Mouse (Mus musculus) inflammation-experienced regulatory T-cells, adult 6 months (primary cell): Measurements from ENCODE around the gene Gm20532. TPM values are rescaled to one million over a fixed set of nuclear protein-coding genes. Genes with fewer than 3 reads are reported as not detected.

Source experiments
- ATAC-seq: one replicate; pipeline ENCODE4 v1.8.0; 2017
- polyA plus RNA-seq, 3 experiments: library from polyadenylated mRNA; unstranded; fragments of 100-300 nt; shearing (Covaris generic); gene quantifications; one replicate each; pipeline ENCODE4 v1.2.1; 2017

The Gm20532 gene
- polyA plus RNA-seq, 3 experiments from 2014 or later, result not detected

- ATAC-seq, result peak; percentile 66
These were observed 41.7 kb downstream of the Gm20532 start, which contains the start of gene Fam69b for GRCm38 (mm10) chr2:26627921-26628739. Fam69b (plus strand) TSS chr2:26628457.

DNA sequence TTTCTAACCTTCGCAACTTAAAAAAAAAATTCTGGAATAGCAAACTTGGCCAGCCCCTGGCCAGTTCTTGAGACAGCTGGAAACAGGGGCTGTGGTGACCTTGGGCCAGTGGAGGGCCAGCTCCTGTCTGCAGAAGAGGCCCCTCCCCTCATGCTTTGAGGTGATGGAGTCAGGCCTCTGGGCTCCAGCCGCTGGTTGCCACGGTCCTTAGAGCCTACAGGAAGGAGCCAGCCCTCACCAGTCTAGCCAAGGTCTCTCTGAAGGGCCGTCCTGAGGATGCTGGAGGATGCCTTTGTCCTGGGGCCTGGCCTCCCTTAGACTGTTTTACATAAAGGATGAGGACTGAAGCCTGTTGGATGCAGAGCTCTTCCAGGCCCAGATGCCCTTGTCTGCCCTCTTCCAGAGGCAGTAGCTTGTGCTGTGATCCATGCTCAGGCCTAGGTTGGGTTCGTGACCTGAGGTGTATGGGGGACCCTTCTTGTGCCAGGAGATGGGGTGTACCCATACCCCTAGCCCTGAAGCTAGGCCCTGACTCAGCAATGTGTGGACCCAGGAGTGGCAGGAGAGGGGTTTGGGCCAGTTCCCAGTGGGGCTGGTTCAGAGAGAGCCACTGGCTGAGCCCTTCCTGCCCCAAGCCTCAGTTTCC is 42.5 kb downstream of the Gm20532 start:
- ATAC-seq, result no peak

DNA sequence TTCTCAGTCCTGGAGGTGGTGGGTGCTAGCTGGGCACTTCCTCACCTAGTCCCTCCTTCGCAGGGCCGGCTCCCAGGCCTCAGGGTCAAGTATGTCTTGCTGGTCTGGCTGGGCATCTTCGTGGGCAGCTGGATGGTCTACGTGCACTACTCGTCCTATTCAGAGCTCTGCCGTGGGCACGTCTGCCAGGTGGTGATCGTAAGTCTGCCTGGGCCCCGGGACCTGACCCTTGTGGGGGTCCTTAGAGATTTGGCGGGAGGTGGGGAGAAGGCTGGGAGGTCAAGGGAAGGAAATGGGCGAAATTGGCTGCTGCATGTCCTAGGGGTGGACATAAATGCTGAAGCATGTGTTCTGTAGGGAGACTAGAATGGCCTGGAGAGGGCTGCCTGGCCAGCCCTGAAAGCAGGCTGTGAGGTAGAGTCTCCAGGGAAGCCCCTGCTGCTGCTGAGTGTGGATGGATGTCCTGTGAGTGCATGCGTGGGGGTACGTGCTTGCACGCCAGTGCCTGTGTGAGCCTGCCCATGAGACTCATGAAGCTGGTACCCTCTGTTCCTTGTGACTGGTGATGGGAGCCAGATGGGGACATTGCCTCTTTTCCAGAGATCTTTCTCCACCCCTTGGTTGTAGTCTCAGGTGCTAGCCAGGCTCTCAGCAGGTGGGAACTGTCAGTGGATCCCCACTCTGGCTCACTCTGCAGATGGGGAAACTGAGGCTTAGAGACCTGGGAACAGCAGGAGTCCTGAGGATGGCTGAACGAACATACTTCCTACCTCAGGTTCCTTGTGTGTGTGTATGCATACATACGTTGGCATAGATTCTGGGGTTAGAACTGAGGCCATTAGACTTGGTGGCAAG is 46.3 kb downstream of the Gm20532 start:
- no peak for ATAC-seq

DNA sequence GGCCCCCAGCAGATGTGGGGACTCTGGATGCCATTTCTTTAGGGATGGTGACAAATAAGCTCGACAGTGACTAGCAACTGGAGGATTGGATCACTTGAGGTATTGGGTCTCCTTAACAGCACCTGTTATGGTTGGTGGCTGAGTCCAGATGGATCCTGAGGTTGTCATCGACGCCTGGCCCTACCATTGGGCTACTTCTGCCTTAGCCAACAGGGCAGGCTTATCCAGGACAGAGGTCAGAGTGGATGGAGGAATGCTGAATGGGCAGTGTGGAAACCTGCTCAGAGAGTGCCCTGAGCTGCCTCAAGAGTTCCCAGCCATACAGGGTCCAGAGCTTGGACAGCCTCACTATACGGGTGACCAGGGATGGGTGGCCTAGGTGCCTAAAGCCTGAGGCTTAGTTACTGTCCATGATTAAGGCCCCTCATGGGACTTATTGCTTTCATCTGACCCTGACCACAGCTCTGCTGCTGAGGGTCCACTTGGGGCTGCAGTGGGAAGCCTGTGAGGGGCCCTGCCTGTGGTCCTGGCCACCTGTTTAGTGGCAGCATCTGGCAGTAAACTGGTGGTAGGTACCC is 47.6 kb downstream of the Gm20532 start:
- ATAC-seq, result no peak

DNA sequence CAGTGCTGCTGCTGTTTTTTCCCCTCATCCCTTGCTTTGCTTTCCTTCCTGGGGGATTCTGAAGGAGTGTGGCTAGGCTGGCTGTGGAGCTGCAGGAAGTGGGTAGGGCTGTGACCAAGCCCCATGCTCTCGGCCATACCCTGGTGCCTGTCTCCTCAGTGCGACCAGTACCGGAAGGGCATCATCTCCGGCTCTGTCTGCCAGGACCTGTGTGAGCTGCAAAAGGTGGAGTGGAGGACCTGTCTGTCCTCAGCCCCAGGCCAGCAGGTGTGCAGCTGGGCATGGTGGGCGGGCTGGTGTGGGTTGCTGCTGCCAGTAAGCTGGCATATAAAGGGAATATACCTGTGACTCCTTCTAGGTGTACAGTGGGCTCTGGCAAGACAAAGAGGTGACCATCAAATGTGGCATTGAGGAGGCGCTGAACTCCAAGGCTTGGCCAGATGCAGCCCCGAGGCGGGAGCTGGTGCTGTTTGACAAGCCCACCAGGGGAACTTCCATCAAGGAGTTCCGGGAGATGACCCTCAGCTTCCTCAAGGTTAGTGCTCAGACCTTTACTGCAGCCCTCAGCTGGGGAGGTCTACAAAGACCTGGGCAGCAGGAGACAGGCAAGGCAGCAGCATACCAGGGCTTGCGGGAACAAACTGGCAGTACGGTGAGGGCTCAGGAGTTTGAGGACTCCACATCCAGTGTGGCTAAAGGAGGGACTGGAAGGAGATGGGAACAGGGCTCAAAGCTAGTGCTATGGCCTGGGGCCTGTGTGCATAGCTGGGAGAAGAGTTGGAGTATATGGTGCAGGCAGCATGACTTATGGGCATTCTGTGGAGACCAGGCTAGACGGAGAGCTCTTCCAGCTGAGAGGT is 48.4 kb downstream of the Gm20532 start:
- ATAC-seq, result no peak

DNA sequence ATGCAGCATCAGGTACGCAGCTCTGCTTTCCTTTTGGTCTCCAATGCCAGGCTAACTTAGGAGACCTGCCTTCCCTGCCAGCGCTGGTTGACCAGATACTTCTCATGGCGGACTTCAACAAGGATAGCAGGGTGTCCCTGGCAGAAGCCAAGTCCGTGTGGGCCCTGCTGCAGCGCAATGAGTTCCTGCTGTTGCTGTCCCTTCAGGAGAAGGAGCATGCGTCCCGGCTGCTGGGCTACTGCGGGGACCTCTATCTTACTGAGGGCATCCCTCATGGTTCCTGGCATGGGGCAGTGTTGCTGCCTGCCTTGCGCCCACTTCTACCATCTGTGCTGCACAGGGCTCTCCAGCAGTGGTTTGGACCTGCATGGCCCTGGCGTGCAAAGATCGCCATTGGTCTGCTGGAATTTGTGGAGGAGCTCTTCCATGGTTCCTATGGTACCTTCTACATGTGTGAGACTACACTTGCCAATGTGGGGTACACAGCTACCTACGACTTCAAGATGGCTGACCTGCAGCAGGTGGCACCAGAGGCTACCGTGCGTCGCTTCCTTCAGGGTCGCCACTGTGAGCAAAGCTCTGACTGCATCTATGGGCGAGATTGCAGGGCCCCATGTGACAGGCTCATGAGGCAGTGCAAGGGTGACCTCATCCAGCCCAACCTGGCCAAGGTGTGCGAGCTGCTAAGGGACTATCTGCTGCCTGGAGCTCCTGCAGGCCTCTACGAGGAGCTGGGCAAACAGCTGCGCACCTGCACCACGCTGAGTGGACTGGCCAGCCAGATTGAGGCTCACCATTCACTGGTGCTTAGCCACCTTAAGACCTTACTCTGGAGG is 49.3 kb downstream of the Gm20532 start:
- no peak for ATAC-seq

DNA sequence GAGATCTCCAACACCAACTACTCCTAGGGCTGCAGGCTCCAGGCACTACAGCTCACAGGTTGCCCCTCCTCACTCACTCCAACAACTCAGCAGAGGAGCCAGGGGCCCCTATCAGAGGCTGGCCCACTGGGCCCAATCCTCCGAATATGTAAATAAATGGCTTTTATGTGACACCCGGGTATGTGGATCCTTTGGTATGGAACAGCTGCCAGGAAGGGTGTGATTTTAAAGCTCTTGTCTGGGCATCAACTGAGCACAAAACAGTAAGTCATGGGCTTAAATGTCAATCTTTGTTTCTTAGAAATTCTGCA is 49.8 kb downstream of the Gm20532 start:
- ATAC-seq, result no peak

- no peak for ATAC-seq
These were observed 51.0 kb downstream of the Gm20532 start for GRCm38 (mm10) chr2:26637316-26637932.

- no peak for ATAC-seq
These were observed 51.6 kb downstream of the Gm20532 start for GRCm38 (mm10) chr2:26638039-26638438.

- no peak for ATAC-seq
These were observed 52.1 kb downstream of the Gm20532 start for GRCm38 (mm10) chr2:26638572-26638971.

DNA sequence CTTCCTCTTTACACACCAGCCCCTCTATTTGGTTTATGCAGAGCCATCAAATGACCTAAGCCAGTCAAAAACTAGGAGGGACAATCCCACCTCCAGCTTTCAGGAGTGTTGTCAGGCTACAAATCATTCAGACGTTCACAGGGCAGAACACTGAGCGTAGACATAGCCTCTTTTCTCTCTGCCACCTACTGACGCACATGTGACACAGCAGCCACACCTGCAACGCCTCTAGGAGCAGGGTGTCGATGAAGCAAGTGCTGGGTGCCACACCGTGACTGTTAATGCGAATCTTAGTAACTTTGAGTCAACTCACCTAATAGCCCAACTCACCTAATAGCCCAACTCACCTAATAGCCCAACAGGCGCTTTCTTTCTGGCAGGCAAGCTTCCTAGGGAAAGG is 52.6 kb downstream of the Gm20532 start:
- peak; percentile 62 for ATAC-seq

GRCm38 (mm10) chr2:26639838-26640830 is 53.7 kb downstream of the Gm20532 start:
- ATAC-seq, result peak; percentile 79

DNA sequence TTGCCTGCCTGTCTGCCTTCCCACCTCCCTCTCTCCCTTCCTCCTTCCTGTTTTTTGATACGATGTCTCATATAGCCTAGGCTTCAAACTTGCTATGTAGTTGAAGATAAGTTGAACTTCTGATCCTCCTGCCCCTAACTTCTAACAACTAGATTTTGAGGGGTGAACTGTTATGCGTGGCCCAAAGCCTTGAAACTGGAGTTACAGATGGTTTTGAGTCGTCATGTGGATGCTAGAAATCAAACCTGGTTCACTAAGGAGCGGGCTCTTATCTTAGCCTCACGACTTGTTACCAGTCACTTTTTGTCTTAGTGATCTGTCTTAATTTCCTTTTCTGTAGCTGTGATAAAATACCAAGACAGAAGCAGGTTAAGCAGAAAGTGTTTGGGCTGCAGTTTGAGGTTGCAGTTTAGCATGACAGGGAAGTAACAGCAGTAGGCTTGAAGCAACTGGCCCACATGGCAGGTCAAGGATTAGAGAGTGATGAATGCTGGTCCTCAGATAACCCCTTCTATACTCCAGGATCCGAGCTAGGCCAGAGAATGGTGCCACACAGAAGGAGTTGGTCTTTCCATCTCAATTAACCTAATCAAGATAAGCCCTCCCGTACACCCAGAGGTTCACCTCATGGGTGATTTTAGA is 54.7 kb downstream of the Gm20532 start:
- no peak for ATAC-seq

DNA sequence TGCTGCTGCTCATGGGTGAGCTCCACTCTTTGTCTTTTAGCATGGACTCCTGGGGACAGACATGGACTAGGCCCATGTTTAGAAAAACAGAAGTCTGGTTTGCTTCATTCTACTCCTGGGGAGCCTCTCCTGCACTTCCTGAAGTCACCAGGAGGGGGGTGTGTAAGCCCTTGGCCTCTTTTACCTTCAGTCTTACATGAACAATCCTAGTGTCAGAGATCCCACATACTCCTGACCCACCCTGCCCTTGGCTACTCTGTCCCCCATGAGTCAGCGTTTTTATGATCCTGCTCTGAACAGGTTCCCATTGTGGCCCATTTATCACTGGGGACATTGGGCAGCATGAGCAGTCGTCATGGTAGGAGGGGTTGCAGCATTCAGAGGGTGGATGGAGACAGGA is 57.5 kb downstream of the Gm20532 start:
- peak; percentile 25 for ATAC-seq

DNA sequence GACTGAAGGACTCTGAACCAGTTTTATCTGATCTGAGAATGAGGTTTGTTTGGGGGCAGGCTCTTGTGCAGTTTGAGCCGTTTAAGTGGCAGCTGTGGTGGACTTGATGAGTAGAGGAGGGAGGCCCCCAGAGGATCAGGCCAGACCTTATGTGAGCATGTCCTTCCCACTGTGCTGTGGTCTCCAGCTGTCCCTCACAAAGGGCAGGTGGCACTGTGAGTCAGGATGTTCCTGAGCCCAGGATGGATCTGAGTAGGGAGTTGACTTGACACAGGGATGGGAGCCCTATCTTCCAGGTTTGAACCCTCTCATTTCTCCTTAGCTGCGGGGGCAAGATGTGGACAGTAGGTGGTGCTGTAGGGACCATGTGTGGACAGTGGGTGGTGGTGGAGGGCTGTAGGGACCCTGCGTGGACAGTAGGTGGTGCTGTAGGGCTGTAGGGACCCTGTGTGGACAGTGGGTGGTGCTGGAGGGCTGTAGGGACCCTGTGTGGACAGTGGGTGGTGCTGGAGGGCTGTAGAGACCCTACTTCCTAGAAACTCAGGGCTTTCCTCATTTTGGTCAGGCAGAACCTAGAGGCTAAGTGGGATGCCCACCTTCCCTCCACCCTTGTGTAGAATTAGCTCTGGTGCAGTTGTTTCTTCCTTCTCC is 60.3 kb downstream of the Gm20532 start:
- peak; percentile 98 for ATAC-seq

DNA sequence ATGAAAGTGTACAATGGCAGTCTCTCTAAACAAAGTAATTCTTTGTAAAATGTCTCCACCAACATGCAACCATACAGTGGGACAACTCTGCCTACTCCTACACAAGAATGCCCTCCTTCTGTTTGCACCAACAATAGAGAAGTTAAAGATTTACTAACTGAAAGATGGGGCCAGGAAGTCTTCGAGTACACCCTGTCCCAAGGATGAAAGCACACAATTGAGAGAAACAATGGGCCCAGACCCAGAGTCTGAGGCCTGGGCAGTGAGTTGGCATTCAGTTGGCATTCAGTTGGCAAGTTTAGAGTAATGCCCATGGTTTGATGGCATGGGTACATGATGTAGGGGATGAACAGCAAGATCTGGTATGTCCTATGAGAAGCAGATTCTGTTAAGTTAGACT is 68.2 kb downstream of the Gm20532 start:
- no peak for ATAC-seq

- no peak for ATAC-seq
These were observed 71.0 kb downstream of the Gm20532 start for GRCm38 (mm10) chr2:26657426-26657825.

DNA sequence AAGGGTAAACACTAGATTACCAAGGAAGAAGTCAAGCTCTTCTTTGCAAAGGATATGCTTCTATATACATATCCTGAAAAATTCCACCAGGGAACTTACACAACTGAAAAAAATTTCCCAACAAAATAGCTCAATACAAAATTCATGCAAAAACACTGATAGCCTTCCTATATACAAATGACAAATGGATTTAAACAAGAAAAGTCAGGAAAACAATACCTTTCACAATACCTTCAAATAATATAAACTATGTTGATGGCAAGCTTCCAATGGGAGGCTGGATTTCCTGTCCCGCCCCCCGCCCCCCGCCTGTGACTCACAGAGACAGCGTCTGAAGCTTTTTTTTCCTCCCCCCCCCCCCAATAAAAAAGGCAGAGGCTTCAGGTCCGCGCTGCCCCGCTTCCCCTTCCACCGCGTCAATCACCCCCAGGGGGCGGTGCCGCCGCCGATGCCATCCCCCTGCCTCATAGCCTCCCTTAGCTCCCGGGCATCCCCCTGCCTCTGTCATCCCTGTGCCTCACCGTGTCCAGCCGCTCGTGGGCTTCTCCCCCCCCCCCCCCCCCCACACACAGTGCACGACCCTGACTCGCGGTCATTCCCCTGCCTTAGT is 74.8 kb downstream of the Gm20532 start:
- ATAC-seq, result peak; percentile 56
